Mouse (Mus musculus) ES-Bruce4 (cell line): ENCODE measurements around the gene Galnt16.

Source experiments
- CTCF ChIP-seq: IDR thresholded peaks from one replicate; pipeline ENCODE4 v1.8.1; 2011; ENCODE audit warnings: low read depth, low read length
- EP300 ChIP-seq: IDR thresholded peaks from 2 replicates; pipeline ENCODE4 v1.6.1; 2011; ENCODE audit warnings: low read depth, low read length; ENCODE audit not compliant: insufficient read depth
- POLR2A ChIP-seq: IDR thresholded peaks from one replicate; pipeline ENCODE4 v1.8.1; 2011; ENCODE audit warnings: low read length; ENCODE audit not compliant: insufficient read depth

DNA sequence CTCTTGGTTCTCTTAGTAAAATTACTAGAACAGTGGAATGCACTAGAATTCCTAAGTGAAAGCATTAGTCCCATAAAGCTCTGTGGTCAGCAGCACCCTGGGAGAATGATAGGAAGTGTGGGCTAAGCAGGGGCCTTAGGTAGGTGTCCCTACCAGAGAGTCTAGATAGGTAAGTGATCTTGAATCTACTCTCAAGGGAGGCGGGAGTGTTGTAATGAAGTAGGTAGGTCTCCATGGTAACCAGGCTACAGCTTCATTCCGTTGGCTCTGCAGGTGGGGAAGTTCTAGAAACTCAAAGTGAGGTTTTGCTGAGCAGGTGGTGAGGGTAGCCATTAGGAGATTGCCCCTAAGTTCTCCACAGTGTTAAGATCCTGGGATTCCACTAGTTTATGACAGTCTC, 47.7 kb downstream of the Galnt16 start:
- no peak for TF ChIP-seq CTCF
- no peak for TF ChIP-seq POLR2A
- no peak for TF ChIP-seq EP300
